Mouse (Mus musculus): ENCODE measurements around the gene Cacnb1. TPM values are rescaled to one million over a fixed set of nuclear protein-coding genes. Genes with fewer than 3 reads are reported as not detected.
A peak's percentile ranks its signal among the peaks of the same experiment; 100 is the strongest.

Cacnb1 gene
- polyA plus RNA-seq, 1 experiment from 2014 or later, result 52.1 TPM

DNA sequence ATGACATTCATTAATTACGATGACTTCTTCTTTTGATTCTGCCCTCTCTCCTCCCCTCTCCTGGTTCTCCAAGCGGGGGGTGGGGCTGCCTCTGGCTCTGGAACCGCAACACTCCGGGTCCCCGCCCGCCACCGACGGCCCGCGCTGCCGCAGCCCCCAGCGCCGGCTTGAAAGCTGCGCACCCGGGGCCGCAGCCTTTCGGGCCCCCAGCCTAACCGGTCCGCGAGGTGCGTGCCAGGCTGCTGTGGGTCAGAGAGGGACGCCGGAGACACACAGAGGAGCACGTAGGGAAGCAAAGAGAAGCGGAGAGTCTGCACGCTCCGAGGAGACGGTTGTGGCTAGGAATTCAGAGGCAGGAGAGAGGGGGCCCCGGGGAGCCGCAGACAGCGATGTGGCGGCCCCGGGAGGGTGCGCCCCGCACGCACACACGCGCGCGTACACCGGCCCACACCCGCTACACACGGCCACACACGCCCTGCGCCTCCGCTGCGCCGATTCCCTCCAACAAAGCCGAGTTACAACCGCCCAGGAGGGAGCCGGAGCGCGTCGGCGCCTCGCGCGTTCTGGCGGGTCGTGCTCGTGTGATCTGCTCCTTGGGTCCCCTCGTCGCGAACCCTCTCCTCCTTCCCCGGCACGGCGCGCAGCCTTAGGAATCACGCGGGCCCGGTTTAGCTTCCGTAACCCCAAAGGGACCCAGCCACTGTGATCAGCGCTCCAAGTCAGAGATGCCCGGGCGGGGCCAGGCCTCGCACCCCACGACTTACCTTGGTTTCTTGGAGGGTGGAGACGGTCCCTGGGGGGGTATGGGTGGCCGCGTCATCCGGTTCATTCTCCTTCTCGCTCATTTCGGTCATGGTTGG, 29.5 kb upstream of the Cacnb1 start:
- Histone ChIP-seq H3K4me3 (peak overlapping the region; percentile 61), H3K4me2 (peak overlapping the region; percentile 60), H3K9me3 (no peaks in the 10 kb centered on the region), H3K27ac (replicated peaks) (peak overlapping the region; percentile 76), H3K4me1 (replicated peaks) (peaks cover 41% of the 10 kb centered on the region), H3K9ac (peak overlapping the region; percentile 83), H3K27me3 (peaks cover 38% of the 10 kb centered on the region), H3K36me3 (no peaks in the 10 kb centered on the region)
- WGBS, result under 1% methylated on average over 74 of the region's 83 CpGs
- peak; percentile 62 for ATAC-seq (ENCODE audit: low read depth)

DNA sequence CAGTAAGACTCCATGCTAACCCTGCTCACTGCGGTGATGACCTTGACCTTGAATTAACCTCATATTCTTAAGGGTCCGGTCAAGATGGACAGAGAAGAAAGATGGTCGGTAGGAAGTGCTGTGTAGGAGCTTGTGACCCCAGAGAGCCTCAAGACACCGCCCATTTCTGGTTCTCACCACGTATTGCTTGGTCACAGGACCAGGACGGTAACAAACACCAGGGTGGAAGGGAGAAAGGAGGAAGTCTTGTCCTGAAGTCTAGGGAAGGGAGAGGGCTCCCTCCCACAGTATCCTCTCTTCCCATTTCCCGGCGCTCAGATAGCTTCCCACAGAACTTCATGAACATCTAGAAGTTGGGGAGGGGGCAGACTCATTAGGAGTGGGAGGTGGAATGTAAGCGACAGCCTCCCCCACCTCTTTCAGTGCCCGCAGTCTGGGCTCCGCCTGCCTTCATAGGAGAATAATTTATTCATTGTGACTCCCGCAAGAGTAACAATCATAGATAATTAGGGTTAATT, 28.8 kb upstream of the Cacnb1 start:
- peak overlapping the region; percentile 83 for H3K9ac ChIP-seq
- H3K36me3 ChIP-seq, result no peaks in the 10 kb centered on the region
- WGBS, result 9% methylated on average over 12 of the region's 12 CpGs
- peaks cover 38% of the 10 kb centered on the region for H3K27me3 ChIP-seq
- H3K4me1 ChIP-seq (replicated peaks), result peaks cover 36% of the 10 kb centered on the region
- H3K4me2 ChIP-seq, result peak overlapping the region; percentile 60
- H3K27ac ChIP-seq (replicated peaks), result no peak overlapping the region
- H3K4me3 ChIP-seq, result peak overlapping the region; percentile 61
- no peaks in the 10 kb centered on the region for H3K9me3 ChIP-seq
- ATAC-seq (ENCODE audit: low read depth), result no peak

DNA sequence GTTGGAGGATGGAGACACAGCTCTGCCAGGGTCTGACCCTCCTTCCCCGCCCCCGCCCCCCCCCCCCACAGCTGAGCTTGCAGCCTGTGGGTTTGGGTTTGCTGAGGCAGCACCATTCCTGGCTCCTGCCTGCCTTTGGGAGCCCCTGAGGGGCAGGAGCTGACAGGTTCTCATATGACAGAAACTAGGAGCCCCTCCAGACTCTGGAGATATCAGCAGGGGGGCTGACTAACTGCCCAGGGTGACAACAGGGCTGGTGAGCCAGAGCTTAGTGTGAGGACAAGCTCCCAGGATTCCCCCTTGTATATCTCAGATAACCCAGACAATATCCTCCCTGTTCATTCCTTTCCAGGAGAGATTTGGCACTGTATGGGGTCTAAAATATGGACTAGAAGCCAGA, 28.1 kb upstream of the Cacnb1 start:
- WGBS, result 4% methylated on average over 2 of the region's 2 CpGs

DNA sequence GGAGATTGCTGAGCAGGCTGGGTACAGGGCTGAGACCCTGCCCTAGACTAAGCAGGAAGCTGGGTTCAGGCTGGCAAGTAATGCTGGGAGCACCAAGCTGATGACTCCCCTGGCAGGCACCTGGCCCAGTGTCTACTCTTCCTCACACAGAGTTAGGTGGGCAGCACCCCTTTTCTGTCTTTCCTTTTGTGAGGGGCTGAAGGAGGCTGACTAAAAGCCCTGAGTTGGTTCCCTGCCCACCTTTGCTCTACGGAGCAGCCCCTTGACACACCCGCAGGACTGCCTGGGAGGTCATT, 27.6 kb upstream of the Cacnb1 start:
- H3K4me2 ChIP-seq, result peak overlapping the region; percentile 60; the same call in 1 of the 2 replicates
- H3K27ac ChIP-seq (replicated peaks), result no peak overlapping the region
- WGBS, result 6% methylated on average over 2 of the region's 2 CpGs
- H3K27me3 ChIP-seq, result peaks cover 38% of the 10 kb centered on the region
- H3K4me3 ChIP-seq, result no peak overlapping the region
- peaks cover 36% of the 10 kb centered on the region for H3K4me1 ChIP-seq (replicated peaks)
- 0 out of 2 replicates have a peak overlapping the region, but pooled peaks have one; percentile 34 for H3K9ac ChIP-seq
- no peaks in the 10 kb centered on the region for H3K9me3 ChIP-seq
- no peak for ATAC-seq (ENCODE audit: low read depth)
- H3K36me3 ChIP-seq, result no peaks in the 10 kb centered on the region

More for the DNA sequence above, 28.1 kb upstream of the Cacnb1 start:
- peak overlapping the region; percentile 60 for H3K4me2 ChIP-seq
- H3K4me3 ChIP-seq, result peak overlapping the region; percentile 61; the same call in 1 of the 2 replicates
- H3K9me3 ChIP-seq, result no peaks in the 10 kb centered on the region
- no peaks in the 10 kb centered on the region for H3K36me3 ChIP-seq
- H3K4me1 ChIP-seq (replicated peaks), result peaks cover 36% of the 10 kb centered on the region
- peak overlapping the region; percentile 34 for H3K9ac ChIP-seq
- no peak for ATAC-seq (ENCODE audit: low read depth)
- peaks cover 38% of the 10 kb centered on the region for H3K27me3 ChIP-seq
- H3K27ac ChIP-seq (replicated peaks), result no peak overlapping the region

DNA sequence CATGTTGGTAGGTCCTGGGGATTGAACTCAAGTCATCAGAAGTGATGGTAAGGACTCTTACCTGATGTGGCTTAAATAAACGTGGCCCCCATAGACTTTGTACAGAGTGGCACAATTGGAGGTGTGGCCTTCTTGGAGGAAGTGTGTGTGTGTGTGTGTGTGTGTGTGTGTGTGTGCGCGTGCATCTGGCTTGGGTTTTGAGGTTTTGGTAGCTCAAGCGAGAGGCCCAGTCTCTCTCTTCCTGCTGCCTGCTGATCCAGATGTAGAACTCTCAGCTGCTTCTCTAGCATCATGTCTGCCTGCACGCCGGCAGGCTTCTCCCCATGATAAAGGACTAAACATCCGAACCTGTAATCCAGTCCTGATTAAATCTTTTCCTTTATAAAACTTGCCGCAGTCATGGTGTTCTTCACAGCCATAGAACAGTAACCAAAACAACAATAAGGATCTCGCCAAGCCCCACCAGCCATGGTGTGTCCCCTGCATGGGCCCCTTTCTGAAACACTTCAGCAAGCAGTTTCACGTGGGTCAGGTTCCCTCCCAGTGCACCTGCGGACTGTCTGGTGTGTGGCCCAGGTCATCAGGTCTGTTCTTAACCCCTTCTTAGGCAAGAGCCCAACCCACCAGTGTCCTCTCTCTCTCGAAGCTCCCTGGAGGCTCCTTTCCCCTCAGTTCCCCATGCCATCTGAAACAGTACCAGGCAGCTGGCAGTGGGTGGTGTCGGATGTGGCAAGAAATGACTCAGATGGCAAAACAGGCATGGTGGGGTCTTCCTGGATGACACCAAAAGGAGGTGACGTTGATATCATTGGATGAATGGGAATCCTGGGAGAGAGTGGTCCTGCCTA, 27.1 kb upstream of the Cacnb1 start:
- no peak for ATAC-seq (ENCODE audit: low read depth)
- Histone ChIP-seq H3K9ac (no peak overlapping the region), H3K9me3 (no peaks in the 10 kb centered on the region), H3K27me3 (peaks cover 38% of the 10 kb centered on the region), H3K27ac (replicated peaks) (no peak overlapping the region), H3K4me1 (replicated peaks) (peaks cover 36% of the 10 kb centered on the region), H3K36me3 (no peaks in the 10 kb centered on the region), H3K4me3 (no peak overlapping the region), H3K4me2 (no peak overlapping the region)
- 75% methylated on average over 14 of the region's 14 CpGs for WGBS

DNA sequence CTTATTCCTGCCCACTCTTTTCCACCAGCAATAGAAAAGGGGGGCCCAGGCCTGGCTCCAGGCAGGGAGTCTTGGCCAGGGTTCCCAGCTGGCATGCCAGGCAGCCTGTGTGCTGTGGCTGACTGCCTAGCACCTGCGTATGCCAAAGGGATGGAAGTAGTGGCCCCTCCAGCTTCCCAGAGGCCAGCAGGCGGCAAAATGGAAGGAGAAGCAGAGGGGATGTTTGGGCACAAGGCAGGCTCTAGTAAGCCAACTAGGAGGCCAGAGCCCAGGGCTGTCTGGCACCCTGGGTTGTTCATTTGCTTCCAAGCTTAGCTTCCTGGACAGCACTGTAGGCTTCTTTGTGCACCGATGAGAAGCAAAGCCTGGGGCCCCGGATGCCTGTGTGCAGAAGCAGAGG, 24.9 kb upstream of the Cacnb1 start:
- Histone ChIP-seq H3K27me3 (peaks cover 32% of the 10 kb centered on the region), H3K27ac (replicated peaks) (no peak overlapping the region; the same call in 1 of the 2 replicates)

DNA sequence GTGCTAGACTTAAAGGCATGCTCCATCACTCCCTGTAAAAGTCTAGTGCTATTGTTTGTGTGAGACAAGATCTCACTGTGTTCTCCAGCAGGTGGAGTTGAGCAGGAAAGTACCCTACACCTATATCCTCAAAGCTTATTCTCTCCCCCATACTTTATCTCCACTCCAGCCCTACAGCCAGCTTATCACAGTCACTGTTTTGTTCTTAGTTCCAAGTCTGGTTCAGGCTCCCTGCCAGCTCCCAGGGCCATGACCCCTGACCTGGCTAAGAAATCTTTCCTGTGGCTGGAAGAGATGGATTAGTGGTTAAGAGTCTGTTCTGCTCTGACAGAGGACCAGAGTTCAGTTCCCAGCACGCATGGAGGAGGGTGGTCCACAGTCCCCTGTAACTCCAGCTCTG, 23.6 kb upstream of the Cacnb1 start:
- WGBS, result 75% methylated on average over 1 of the region's 1 CpGs

More for the DNA sequence above, 24.9 kb upstream of the Cacnb1 start:
- H3K36me3 ChIP-seq, result no peaks in the 10 kb centered on the region
- WGBS, result 69% methylated on average over 4 of the region's 4 CpGs
- no peaks in the 10 kb centered on the region for H3K9me3 ChIP-seq
- H3K4me2 ChIP-seq, result no peak overlapping the region
- H3K4me3 ChIP-seq, result no peak overlapping the region
- no peak for ATAC-seq (ENCODE audit: low read depth)
- H3K9ac ChIP-seq, result no peak overlapping the region
- H3K4me1 ChIP-seq (replicated peaks), result peaks cover 28% of the 10 kb centered on the region

DNA sequence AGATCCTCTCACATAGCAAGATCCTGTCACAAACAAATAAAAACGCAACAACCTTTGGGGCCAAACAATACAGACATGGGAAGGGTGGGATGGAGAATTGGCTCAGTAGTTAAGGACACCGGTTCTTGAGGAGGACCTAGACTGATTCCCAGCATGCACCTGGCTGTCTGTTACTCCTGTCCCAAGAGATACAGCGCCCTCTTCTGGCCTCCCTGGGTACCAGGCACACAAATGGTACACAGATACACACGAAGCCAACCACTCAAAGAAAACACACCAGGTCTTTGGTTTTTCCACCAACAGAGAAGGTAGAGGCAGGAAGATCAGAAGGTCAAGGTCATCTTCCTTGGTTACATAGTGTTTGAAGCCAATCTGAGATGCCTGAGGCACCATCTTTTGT, 22.8 kb upstream of the Cacnb1 start:
- no peak overlapping the region for H3K4me2 ChIP-seq
- H3K9ac ChIP-seq, result no peak overlapping the region
- 0 out of 2 replicates have a peak, but pooled peaks cover 5% of the 10 kb centered on the region for H3K36me3 ChIP-seq
- H3K9me3 ChIP-seq, result no peaks in the 10 kb centered on the region
- no peak overlapping the region for H3K4me3 ChIP-seq
- no peak overlapping the region for H3K27ac ChIP-seq (replicated peaks)
- H3K4me1 ChIP-seq (replicated peaks), result peaks cover 6% of the 10 kb centered on the region
- H3K27me3 ChIP-seq, result peaks cover 11% of the 10 kb centered on the region
- WGBS, result 66% methylated on average over 4 of the region's 4 CpGs
- no peak for ATAC-seq (ENCODE audit: low read depth)

More for the DNA sequence above, 23.6 kb upstream of the Cacnb1 start:
- H3K4me2 ChIP-seq, result no peak overlapping the region
- H3K36me3 ChIP-seq, result 0 out of 2 replicates have a peak, but pooled peaks cover 5% of the 10 kb centered on the region
- H3K4me3 ChIP-seq, result no peak overlapping the region
- H3K27ac ChIP-seq (replicated peaks), result no peak overlapping the region
- no peaks in the 10 kb centered on the region for H3K9me3 ChIP-seq
- ATAC-seq (ENCODE audit: low read depth), result no peak
- no peak overlapping the region for H3K9ac ChIP-seq
- peaks cover 20% of the 10 kb centered on the region for H3K27me3 ChIP-seq
- peaks cover 15% of the 10 kb centered on the region for H3K4me1 ChIP-seq (replicated peaks)

DNA sequence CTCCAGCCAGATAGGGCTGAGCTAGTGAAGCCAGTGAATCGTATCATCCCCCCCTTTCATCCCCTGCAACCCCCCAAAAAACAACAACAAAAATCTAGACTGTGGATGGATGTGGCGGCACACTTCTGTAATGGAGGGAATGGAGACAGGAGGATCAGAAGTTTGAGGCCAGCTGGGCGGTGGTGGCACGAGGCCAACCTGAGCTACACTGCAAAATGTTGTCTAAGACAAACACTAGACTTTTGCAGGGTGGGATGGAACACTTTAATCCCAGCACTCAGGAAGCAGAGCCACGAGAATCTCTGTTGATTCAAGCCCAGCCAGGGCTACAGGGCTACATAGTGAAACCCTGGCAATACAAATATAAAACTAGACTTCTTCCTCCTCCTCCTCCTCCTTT, 21.2 kb upstream of the Cacnb1 start:
- H3K27ac ChIP-seq (replicated peaks), result no peak overlapping the region
- H3K4me1 ChIP-seq (replicated peaks), result no peaks in the 10 kb centered on the region
- no peak for ATAC-seq (ENCODE audit: low read depth)
- peaks cover 14% of the 10 kb centered on the region for H3K36me3 ChIP-seq
- no peak overlapping the region for H3K9ac ChIP-seq
- WGBS, result 79% methylated on average over 5 of the region's 5 CpGs
- peaks cover under 1% of the 10 kb centered on the region; the same call in 1 of the 2 replicates for H3K27me3 ChIP-seq
- H3K4me3 ChIP-seq, result no peak overlapping the region
- H3K4me2 ChIP-seq, result no peak overlapping the region
- no peaks in the 10 kb centered on the region for H3K9me3 ChIP-seq

DNA sequence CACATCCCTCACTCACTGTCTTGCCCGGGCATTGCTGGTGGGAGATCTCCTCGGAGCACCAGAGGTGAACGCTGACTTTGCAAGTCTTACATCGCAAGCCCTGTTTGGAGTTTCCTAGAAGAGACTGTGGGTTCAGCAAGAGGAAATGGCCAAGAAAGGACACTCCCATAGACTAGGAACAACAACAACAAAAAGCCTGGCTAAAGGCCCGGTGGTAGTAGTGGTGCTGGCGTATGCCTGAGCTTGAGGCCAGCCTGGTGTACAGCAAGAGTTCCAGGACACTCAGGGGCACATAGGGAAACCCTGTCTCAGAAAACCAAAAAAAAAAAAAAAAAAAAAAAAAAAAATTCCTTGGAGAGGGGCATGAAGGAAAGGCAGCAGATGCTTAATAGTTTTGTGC, 19.9 kb upstream of the Cacnb1 start:
- 0 out of 2 replicates have a peak, but pooled peaks cover 2% of the 10 kb centered on the region for H3K27me3 ChIP-seq
- H3K36me3 ChIP-seq, result peaks cover 20% of the 10 kb centered on the region
- ATAC-seq (ENCODE audit: low read depth), result no peak
- H3K4me2 ChIP-seq, result no peak overlapping the region
- H3K4me3 ChIP-seq, result no peak overlapping the region
- no peaks in the 10 kb centered on the region for H3K9me3 ChIP-seq
- no peak overlapping the region for H3K27ac ChIP-seq (replicated peaks)
- H3K4me1 ChIP-seq (replicated peaks), result no peaks in the 10 kb centered on the region
- no peak overlapping the region for H3K9ac ChIP-seq
- WGBS, result 86% methylated on average over 6 of the region's 6 CpGs

DNA sequence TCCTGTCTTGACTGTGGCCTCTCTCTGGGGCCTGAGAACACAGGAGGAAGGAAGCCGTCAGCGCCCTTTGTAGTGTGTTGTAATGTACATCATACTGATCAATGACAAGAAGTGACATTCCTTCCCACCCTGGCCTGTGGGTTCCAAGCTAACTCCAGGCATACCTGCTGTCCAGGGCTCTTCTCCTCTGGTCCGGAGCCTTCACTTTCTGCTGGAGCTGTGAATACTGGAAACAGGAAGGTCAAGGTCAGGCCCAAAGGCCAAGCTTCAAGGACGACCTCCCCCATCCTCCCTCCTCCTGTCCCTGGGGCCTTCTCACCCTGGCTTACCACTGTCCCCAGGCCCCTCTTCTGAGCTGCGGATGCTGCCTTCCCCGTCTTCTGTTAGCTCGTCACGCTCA, 18.1 kb upstream of the Cacnb1 start:
- peaks cover 16% of the 10 kb centered on the region; the same call in 1 of the 2 replicates for H3K27me3 ChIP-seq
- no peaks in the 10 kb centered on the region for H3K9me3 ChIP-seq
- peaks cover 28% of the 10 kb centered on the region for H3K36me3 ChIP-seq
- 67% methylated on average over 8 of the region's 8 CpGs for WGBS
- H3K9ac ChIP-seq, result no peak overlapping the region
- peaks cover 7% of the 10 kb centered on the region for H3K4me1 ChIP-seq (replicated peaks)
- no peak overlapping the region for H3K4me3 ChIP-seq
- ATAC-seq (ENCODE audit: low read depth), result no peak
- H3K27ac ChIP-seq (replicated peaks), result no peak overlapping the region
- H3K4me2 ChIP-seq, result no peak overlapping the region

DNA sequence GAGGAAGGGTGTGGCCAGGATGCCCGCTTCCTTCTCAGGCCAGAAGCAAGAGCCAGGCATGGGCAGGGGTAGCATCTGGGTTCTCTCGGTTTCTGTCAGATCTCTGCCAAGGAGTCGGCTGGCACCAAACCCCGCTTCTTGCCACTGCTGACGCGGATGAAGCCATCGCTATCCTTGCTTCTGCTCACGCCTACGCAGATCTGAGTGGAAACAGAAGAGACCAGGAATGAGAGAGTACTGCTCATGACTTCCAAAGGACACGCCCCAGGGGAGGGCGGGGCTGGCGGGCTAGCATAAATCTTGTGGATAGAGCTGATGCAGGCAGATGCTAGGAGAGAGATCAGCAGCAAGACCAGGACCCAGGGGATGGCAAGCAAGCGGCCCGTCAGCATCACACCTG, 15.0 kb upstream of the Cacnb1 start:
- no peak for ATAC-seq (ENCODE audit: low read depth)
- H3K9me3 ChIP-seq, result no peaks in the 10 kb centered on the region
- H3K27ac ChIP-seq (replicated peaks), result no peak overlapping the region
- H3K9ac ChIP-seq, result no peak overlapping the region
- H3K36me3 ChIP-seq, result peaks cover 28% of the 10 kb centered on the region
- H3K4me1 ChIP-seq (replicated peaks), result peaks cover 24% of the 10 kb centered on the region
- H3K4me3 ChIP-seq, result no peak overlapping the region
- 60% methylated on average over 14 of the region's 14 CpGs for WGBS
- H3K4me2 ChIP-seq, result no peak overlapping the region
- H3K27me3 ChIP-seq, result peaks cover 16% of the 10 kb centered on the region; the same call in 1 of the 2 replicates

Measured in neural tube, embryonic 13.5 days (tissue).